Mouse (Mus musculus) brain, embryonic 18.5 days (tissue): ENCODE results near the gene Smim14.

Experiments used
- DNase-seq: peaks from one replicate; pipeline ENCODE4 v3.0.0-alpha.2; 2012; ENCODE audit warnings: low read depth, low spot score

The Smim14 gene

GRCm38 (mm10) chr5:65415653-65416458 is 121.1 kb downstream of the Smim14 start:
- no peak for DNase-seq

GRCm38 (mm10) chr5:65407989-65408388 is 129.0 kb downstream of the Smim14 start:
- DNase-seq: no peak

- no peak for DNase-seq
Measured at GRCm38 (mm10) chr5:65401251-65401994, 135.6 kb downstream of the Smim14 start.
